Mouse (Mus musculus) mouse embryonic stem cell (cell line): ENCODE measurements at regions not wholly inside any gene's neighbourhood (a gene's known extent, or its start where the extent isn't known, plus 50 kb on each side); places are given as distances from the start of the nearest gene placed in this dataset.

Experiments used
- in situ Hi-C, 2 experiments: fragments of 300-500 bp; cut with MboI; formaldehyde crosslinking; loops; 1 replicate in 1 of 2; 3 replicates in 1 of 2; pipeline ENCODE4 v1.14.3; 2019 to 2020; ENCODE audit warnings: low sequenced_read_pairs in 2 of 2, low pct_unique_long_range_greater_than_20kb in 1 of 2, mixed read lengths in 1 of 2; ENCODE audit not compliant: unreplicated experiment in 1 of 2

GRCm38 (mm10) chr10:37630403-37630802 is 491.7 kb upstream of the Marcks start:
- in situ Hi-C loops, result no loop called here

GRCm38 (mm10) chr10:37627900-37628299 is 489.2 kb upstream of the Marcks start:
- in situ Hi-C loops, result no loop called here

- in situ Hi-C loops, result no loop called here
Observed at GRCm38 (mm10) chr10:37626758-37627201, 488.1 kb upstream of the Marcks start.

GRCm38 (mm10) chr10:37625972-37626757 is 487.4 kb upstream of the Marcks start:
- in situ Hi-C loops, result no loop called here

GRCm38 (mm10) chr10:37623041-37623440 is 484.3 kb upstream of the Marcks start:
- in situ Hi-C loops, result no loop called here

GRCm38 (mm10) chr10:37618606-37619005 is 479.9 kb upstream of the Marcks start:
- in situ Hi-C loops, result no loop called here

GRCm38 (mm10) chr10:37617708-37618300 is 479.1 kb upstream of the Marcks start:
- in situ Hi-C loops, result no loop called here

GRCm38 (mm10) chr10:37615926-37616691 is 477.4 kb upstream of the Marcks start:
- in situ Hi-C loops, result no loop called here

GRCm38 (mm10) chr10:37613936-37614335 is 475.2 kb upstream of the Marcks start:
- in situ Hi-C loops, result no loop called here

- in situ Hi-C loops, result no loop called here
Observed at GRCm38 (mm10) chr10:37603529-37603928, 464.8 kb upstream of the Marcks start.

GRCm38 (mm10) chr10:37602936-37603335 is 464.2 kb upstream of the Marcks start:
- in situ Hi-C loops, result no loop called here

GRCm38 (mm10) chr10:37589889-37590288 is 451.2 kb upstream of the Marcks start:
- in situ Hi-C loops, result no loop called here

- in situ Hi-C loops, result no loop called here
Observed at GRCm38 (mm10) chr10:37589009-37589408, 450.3 kb upstream of the Marcks start.

- in situ Hi-C loops, result no loop called here
Observed at GRCm38 (mm10) chr10:37571171-37571570, 432.5 kb upstream of the Marcks start.

GRCm38 (mm10) chr10:37561705-37562104 is 423.0 kb upstream of the Marcks start:
- in situ Hi-C loops, result no loop called here

GRCm38 (mm10) chr10:37549446-37549845 is 410.7 kb upstream of the Marcks start:
- in situ Hi-C loops, result no loop called here

GRCm38 (mm10) chr10:37540703-37541102 is 402.0 kb upstream of the Marcks start:
- in situ Hi-C loops, result no loop called here

- in situ Hi-C loops, result no loop called here
Observed at GRCm38 (mm10) chr10:37505966-37506615, 367.4 kb upstream of the Marcks start.

GRCm38 (mm10) chr10:37504468-37504867 is 365.7 kb upstream of the Marcks start:
- in situ Hi-C loops, result no loop called here
